Mouse (Mus musculus) liver, adult 2 months (tissue): ENCODE results near the gene Hecw2. TPM values are rescaled to one million over a fixed set of nuclear protein-coding genes. Genes with fewer than 3 reads are reported as not detected.

Experiments
- DNase-seq: peaks from one replicate; pipeline ENCODE4 v3.0.0-alpha.2; 2011; ENCODE audit warnings: low read depth, low spot score; ENCODE audit errors: extremely low read depth
- H3K27ac ChIP-seq: fragments of 200-500 bp; replicated peaks from 2 replicates; pipeline ENCODE4 v1.5.1; 2012; ENCODE audit warnings: low read depth, mild to moderate bottlenecking, control low read depth, inconsistent platforms, low read length; ENCODE audit not compliant: insufficient read depth
- H3K27me3 ChIP-seq: fragments of 200-500 bp; 2 replicates; pipeline ENCODE4 v1.6.1; 2012; ENCODE audit warnings: mild to moderate bottlenecking, moderate library complexity, low read length, inconsistent platforms; ENCODE audit not compliant: control insufficient read depth, insufficient read depth
- H3K36me3 ChIP-seq: fragments of 200-500 bp; 2 replicates; pipeline ENCODE4 v1.6.1; 2012; ENCODE audit warnings: low read length, inconsistent platforms; ENCODE audit not compliant: control insufficient read depth, insufficient read depth
- H3K4me1 ChIP-seq: fragments of 200-500 bp; 2 replicates; pipeline ENCODE4 v1.6.1; 2011; ENCODE audit warnings: low read length; ENCODE audit not compliant: control insufficient read depth, insufficient read depth
- H3K4me3 ChIP-seq: fragments of 200-500 bp; 2 replicates; pipeline ENCODE4 v1.5.1; 2011; ENCODE audit warnings: low read depth, mild to moderate bottlenecking, control low read depth, low read length, moderate library complexity; ENCODE audit not compliant: insufficient read depth
- H3K79me2 ChIP-seq: fragments of 200-500 bp; 2 replicates; pipeline ENCODE4 v1.6.1; 2012; ENCODE audit warnings: inconsistent platforms, mild to moderate bottlenecking, low read length, moderate library complexity; ENCODE audit not compliant: control insufficient read depth, insufficient read depth
- H3K9ac ChIP-seq: fragments of 200-500 bp; 2 replicates; pipeline ENCODE4 v1.6.1; 2012; ENCODE audit warnings: low read depth, mild to moderate bottlenecking, control low read depth, inconsistent platforms, low read length
- CTCF ChIP-seq: fragments of 200-500 bp; IDR thresholded peaks from 2 replicates; pipeline ENCODE4 v1.5.1; 2011; ENCODE audit warnings: low read depth, low read length, control low read depth
- POLR2A ChIP-seq: fragments of 200-500 bp; IDR thresholded peaks from 2 replicates; pipeline ENCODE4 v1.6.1; 2011; ENCODE audit warnings: low read length, control low read depth; ENCODE audit not compliant: insufficient read depth; ENCODE audit errors: extremely low read depth
- WGBS: fragments of 180-500 bp; shearing (Covaris S2); methylation state at CpG from one replicate; pipeline ENCODE4 v1.1.7; 2018; 5-methylcytosine and 5-hydroxymethylcytosine counted together
- polyA plus RNA-seq: library from polyadenylated mRNA; depleted of rRNA; stranded (reverse); fragments of >200 nt; gene quantifications from 2 replicates; pipeline ENCODE4 v1.2.3, GENCODE M21; 2012
- total RNA-seq: library from RNA; depleted of rRNA; stranded (reverse); fragments of >200 nt; gene quantifications from 2 replicates; pipeline ENCODE4 v1.2.3, GENCODE M21; 2014

Gene Hecw2
- total and polyA plus RNA-seq, 2 experiments: 0.38 to 2.9 TPM

DNA sequence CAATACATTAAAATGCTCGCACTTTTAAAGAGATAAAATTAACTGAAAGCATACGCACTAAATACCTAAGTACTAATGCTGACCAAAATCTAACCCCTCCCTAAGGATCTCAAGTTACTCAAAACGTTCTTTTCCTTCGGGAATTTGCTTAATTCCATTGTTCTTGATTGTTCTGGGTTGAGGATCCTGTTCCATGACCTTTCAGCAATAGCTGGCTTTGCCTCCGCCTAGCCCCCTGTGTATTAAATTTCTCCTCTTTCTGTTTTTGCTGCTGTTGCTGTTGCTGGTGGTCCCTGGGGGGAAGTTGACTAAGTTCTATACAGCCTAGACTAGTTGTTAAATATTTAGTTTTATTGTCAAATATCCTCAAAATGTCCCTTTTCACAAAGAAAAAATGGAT, 85.7 kb downstream of the Hecw2 start:
- H3K79me2 ChIP-seq: no peaks in the 10 kb centered on the region
- no peaks in the 10 kb centered on the region for H3K4me1 ChIP-seq
- no peak overlapping the region for H3K4me3 ChIP-seq
- TF ChIP-seq CTCF (no peak), POLR2A (no peak)
- no peak overlapping the region for H3K9ac ChIP-seq
- no peak for DNase-seq
- H3K27ac ChIP-seq: no peak overlapping the region
- whole genome bisulfite sequencing: 77% methylated on average over 5 of the region's 5 CpGs
- no peaks in the 10 kb centered on the region for H3K27me3 ChIP-seq
- no peaks in the 10 kb centered on the region for H3K36me3 ChIP-seq

- no peaks in the 10 kb centered on the region for H3K79me2 ChIP-seq
- H3K4me3 ChIP-seq: no peak overlapping the region
- no peak for TF ChIP-seq CTCF
- TF ChIP-seq POLR2A: no peak
- H3K36me3 ChIP-seq: no peaks in the 10 kb centered on the region
- no peak overlapping the region for H3K9ac ChIP-seq
- no peak for DNase-seq
- H3K4me1 ChIP-seq: no peaks in the 10 kb centered on the region
- no peaks in the 10 kb centered on the region for H3K27me3 ChIP-seq
- H3K27ac ChIP-seq: no peak overlapping the region
- 88% methylated on average over 3 of the region's 3 CpGs for whole genome bisulfite sequencing
Observed at GRCm38 (mm10) chr1:54106756-54107155, 88.2 kb downstream of the Hecw2 start.

DNA sequence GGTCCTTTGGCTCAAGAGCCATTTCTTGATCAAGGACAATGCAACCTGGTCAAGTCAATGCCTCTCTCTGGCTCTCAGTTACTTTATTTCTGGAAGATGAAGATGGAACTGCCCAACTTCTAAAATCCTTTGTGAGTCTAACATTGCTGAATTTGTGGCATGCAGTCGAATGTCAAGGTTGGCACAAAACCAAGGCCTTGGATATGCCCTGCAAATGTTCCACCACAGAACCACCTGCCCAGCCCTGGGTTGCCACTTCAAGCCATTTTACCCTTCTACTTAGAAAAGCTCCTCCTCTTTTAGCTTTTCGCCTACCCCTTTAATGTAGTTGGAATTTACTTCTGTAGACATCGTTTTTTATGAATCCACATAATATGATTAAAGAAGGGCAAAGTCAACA, 115.3 kb downstream of the Hecw2 start:
- Histone ChIP-seq H3K79me2 (no peaks in the 10 kb centered on the region), H3K27me3 (no peaks in the 10 kb centered on the region), H3K4me1 (no peaks in the 10 kb centered on the region; the same call in 1 of the 2 replicates), H3K36me3 (no peaks in the 10 kb centered on the region), H3K4me3 (no peak overlapping the region), H3K27ac (no peak overlapping the region), H3K9ac (no peak overlapping the region)
- WGBS: 84% methylated on average over 3 of the region's 3 CpGs
- no peak for TF ChIP-seq CTCF
- DNase-seq: no peak

GRCm38 (mm10) chr1:54074456-54074855, 120.5 kb downstream of the Hecw2 start:
- H3K79me2 ChIP-seq: no peaks in the 10 kb centered on the region
- no peak overlapping the region for H3K27ac ChIP-seq
- 44% methylated on average over 1 of the region's 1 CpGs for WGBS
- no peaks in the 10 kb centered on the region for H3K27me3 ChIP-seq
- no peak overlapping the region for H3K9ac ChIP-seq
- TF ChIP-seq CTCF: no peak
- no peak for TF ChIP-seq POLR2A
- H3K4me3 ChIP-seq: no peak overlapping the region
- H3K36me3 ChIP-seq: no peaks in the 10 kb centered on the region
- H3K4me1 ChIP-seq: no peaks in the 10 kb centered on the region; the same call in 1 of the 2 replicates
- DNase-seq: no peak

GRCm38 (mm10) chr1:54070121-54070520, 124.8 kb downstream of the Hecw2 start:
- TF ChIP-seq CTCF (no peak), POLR2A (no peak)
- H3K4me1 ChIP-seq: peaks cover 3% of the 10 kb centered on the region; the same call in 1 of the 2 replicates
- H3K4me3 ChIP-seq: no peak overlapping the region
- no peak overlapping the region for H3K9ac ChIP-seq
- no peaks in the 10 kb centered on the region for H3K79me2 ChIP-seq
- DNase-seq: no peak
- H3K27ac ChIP-seq: no peak overlapping the region
- WGBS: 91% methylated on average over 2 of the region's 2 CpGs
- H3K36me3 ChIP-seq: no peaks in the 10 kb centered on the region
- no peaks in the 10 kb centered on the region for H3K27me3 ChIP-seq

- DNase-seq: no peak
Observed at GRCm38 (mm10) chr1:54068248-54068647, 126.7 kb downstream of the Hecw2 start.

More at GRCm38 (mm10) chr1:54068248-54068647, 126.7 kb downstream of the Hecw2 start:
- H3K4me1 ChIP-seq: peaks cover 3% of the 10 kb centered on the region; the same call in 1 of the 2 replicates
- H3K9ac ChIP-seq: no peak overlapping the region
- WGBS: 46% methylated on average over 1 of the region's 1 CpGs
- H3K4me3 ChIP-seq: no peak overlapping the region
- no peak for TF ChIP-seq POLR2A
- no peak for TF ChIP-seq CTCF
- no peaks in the 10 kb centered on the region for H3K79me2 ChIP-seq
- H3K36me3 ChIP-seq: no peaks in the 10 kb centered on the region
- H3K27ac ChIP-seq: no peak overlapping the region
- no peaks in the 10 kb centered on the region; the same call in 1 of the 2 replicates for H3K27me3 ChIP-seq
